Mouse (Mus musculus): Measurements from ENCODE around the gene Urm1.
"Not testable (repeated sequence)": the region's sequence is repeated elsewhere in the genome, so short reads cannot be mapped to it uniquely, and the experiment has no call there.

Gene Urm1

GRCm38 (mm10) chr2:29820025-29820817 is at the start of gene Urm1:
TSS of gene Urm1 (plus strand) at chr2:29820075.
- peak; percentile 70 for DNase-seq

GRCm38 (mm10) chr2:29770162-29770561 is 49.7 kb upstream of the Urm1 start:
- no peak for DNase-seq

GRCm38 (mm10) chr2:29771611-29772461 is 48.0 kb upstream of the Urm1 start:
- no peak for DNase-seq

- no peak for DNase-seq
These were observed 46.6 kb upstream of the Urm1 start for GRCm38 (mm10) chr2:29773323-29773722.

GRCm38 (mm10) chr2:29781256-29781655 is 38.6 kb upstream of the Urm1 start:
- DNase-seq, result not testable (repeated sequence)

- no peak for DNase-seq
These were observed 35.6 kb upstream of the Urm1 start for GRCm38 (mm10) chr2:29784290-29784689.

- DNase-seq, result peak; percentile 92
These were observed 32.6 kb upstream of the Urm1 start, which contains the start of gene Coq4 for GRCm38 (mm10) chr2:29787104-29787917. TSS of gene Coq4 (plus strand) at chr2:29787493.

GRCm38 (mm10) chr2:29787937-29788681 is 31.8 kb upstream of the Urm1 start, which contains the start of gene Trub2:
TSS of gene Trub2 (minus strand) at chr2:29788502.
- DNase-seq, result peak; percentile 85

GRCm38 (mm10) chr2:29792772-29793487 is 26.9 kb upstream of the Urm1 start:
- DNase-seq, result no peak

- peak; percentile 96 for DNase-seq
These were observed 17.6 kb upstream of the Urm1 start, which contains the start of gene Slc27a4 for GRCm38 (mm10) chr2:29802075-29802826. TSS of gene Slc27a4 (plus strand) at chr2:29802634.

GRCm38 (mm10) chr2:29802827-29803201 is 17.1 kb upstream of the Urm1 start:
- no peak for DNase-seq

- DNase-seq, result peak; percentile 59
These were observed 16.5 kb upstream of the Urm1 start for GRCm38 (mm10) chr2:29803400-29803831.

GRCm38 (mm10) chr2:29815678-29816371 is 4.0 kb upstream of the Urm1 start:
- no peak for DNase-seq

GRCm38 (mm10) chr2:29817426-29818232 is 2.2 kb upstream of the Urm1 start:
- peak; percentile 84 for DNase-seq

- DNase-seq, result no peak
These were observed 512 bp upstream of the Urm1 start for GRCm38 (mm10) chr2:29819363-29819762.

GRCm38 (mm10) chr2:29826318-29826925 is 6.5 kb downstream of the Urm1 start:
- DNase-seq, result no peak

GRCm38 (mm10) chr2:29826926-29827708 is 7.2 kb downstream of the Urm1 start:
- DNase-seq, result peak; percentile 96

GRCm38 (mm10) chr2:29827709-29828024 is 7.8 kb downstream of the Urm1 start:
- DNase-seq, result no peak
